Mouse (Mus musculus) c-Kit-positive CD71-negative TER-119-negative erythroid progenitor cells, embryonic 14.5 days (primary cell): ENCODE measurements around the gene Nme9.

ENCODE experiments used
- DNase-seq: peaks from one replicate; pipeline ENCODE4 v3.0.0-alpha.2; 2013; ENCODE audit warnings: low read depth

Gene Nme9

DNA sequence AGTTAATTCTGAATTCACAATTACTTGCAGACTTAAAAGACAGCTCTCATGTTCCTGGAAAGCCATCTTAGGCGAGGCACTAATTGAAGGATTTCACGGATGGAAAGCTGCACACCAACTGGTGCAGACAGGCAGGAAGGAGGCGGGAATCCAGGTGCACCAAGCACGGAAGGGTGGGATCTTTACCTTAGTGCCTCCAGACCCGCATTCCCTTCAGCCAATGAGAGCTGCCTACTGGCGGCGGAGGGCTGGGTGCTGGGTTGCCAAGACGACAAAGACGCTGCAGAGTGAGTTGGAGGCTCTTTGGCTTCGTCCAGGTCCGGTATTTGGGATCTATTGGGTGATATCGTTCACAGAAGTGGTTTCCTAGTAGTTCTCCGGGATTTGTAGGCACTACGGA, at the start of gene Nme9:
Nme9 (plus strand) TSS at position 315 of the 400 bp plus-strand sequence.
- no peak for DNase-seq

DNA sequence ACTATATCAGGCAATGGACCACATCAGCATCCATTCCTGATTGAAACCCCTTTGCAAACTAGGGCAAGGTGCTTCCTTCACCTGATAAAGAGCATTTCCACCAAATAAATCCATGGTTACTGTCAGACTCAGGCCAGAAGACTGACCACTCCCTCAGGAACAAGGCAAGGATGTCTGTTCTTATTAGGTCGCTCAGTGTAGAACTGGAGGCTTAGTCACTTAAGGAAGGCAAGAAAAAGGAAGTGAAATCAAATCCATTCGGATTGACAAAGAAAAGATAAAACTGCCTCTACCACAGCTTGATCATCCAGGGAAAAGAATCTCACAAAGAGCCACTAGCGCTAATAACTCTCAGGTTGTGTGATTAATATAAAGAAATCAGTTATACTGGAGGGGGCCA, 42.0 kb upstream of the Nme9 start:
- DNase-seq = no peak

DNA sequence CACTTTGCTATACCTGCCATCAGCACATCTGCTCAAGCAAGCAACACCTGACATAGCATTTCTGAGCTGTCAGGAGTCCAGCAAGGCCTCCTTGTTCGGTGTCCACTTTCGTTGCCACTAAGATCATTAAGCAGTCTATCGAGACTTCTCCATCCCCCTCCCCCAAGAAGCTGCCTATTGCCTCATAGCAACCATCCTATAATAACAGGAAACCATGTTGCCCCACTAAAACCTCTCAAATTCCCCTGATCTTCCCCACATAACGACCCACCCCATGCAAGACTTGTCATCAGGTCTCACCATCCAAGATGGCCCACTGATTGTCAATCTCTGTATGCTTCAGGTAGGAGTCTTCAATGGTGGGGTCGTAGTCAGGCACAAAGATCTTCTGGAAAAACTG, 40.2 kb upstream of the Nme9 start:
- DNase-seq = no peak

DNA sequence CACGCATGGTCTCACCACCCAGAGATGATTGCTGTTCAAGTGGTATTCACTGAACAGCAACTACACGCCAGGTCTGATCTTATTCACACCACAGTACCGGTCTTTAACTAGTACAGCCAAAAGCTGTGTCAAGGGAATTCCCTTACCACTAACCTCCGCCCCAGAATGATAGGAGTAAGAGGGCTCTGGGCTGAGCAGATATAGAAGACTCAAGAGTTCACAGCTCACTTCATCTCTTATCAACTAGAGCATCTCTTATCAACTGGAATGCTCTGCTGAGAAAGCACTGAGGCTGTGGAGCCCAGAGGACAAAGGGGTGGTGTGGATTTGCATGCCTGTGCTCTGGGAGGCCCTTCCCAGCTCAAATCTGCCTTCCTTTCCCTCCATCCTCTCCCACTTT, 39.5 kb upstream of the Nme9 start:
- DNase-seq = no peak

DNA sequence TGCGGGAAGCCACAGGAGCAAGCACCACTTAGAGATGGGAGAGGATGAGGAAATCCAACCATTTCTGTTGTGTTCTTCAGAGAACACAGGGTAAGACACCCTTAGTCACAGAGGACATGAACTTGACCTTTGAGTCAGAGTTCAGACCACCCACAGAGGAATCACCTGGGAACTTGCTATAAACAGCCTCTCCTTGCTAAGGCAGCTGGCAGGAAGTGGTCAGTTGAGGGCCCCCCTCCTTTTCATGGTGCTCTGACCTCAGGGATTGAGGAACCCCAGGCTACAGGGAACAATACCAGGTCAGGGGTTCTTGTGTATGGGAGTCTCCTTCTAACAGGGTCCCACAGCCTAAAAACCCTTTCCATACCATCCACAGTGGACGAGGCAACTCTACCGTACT, 34.5 kb upstream of the Nme9 start:
- DNase-seq = no peak

DNA sequence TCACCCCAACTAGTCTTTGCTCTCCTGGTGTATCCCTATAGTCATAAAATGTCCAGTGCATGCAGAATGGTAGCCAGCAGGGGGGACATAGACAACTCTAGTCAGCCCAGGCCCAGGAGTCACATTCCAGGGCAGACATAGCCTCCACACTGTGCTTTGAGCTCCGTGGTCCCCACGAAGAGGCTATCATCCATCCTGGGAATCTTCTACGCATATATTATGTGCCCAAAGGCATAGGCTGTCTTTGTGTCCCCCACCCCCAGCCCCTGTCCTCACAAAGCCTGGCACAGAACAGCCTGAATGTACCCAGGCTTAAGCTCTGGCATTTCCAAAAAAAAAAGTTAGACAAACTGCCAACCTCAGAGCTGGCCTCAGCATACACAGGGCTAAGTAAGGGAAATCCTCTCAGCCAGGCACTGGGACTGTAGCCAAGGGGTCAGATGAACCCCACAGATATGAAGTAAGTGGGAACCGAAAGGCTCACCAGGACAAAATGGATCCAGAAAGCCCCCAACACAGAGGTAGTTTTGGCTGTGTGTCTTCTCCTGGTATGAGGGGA, 33.9 kb upstream of the Nme9 start:
- DNase-seq = no peak

DNA sequence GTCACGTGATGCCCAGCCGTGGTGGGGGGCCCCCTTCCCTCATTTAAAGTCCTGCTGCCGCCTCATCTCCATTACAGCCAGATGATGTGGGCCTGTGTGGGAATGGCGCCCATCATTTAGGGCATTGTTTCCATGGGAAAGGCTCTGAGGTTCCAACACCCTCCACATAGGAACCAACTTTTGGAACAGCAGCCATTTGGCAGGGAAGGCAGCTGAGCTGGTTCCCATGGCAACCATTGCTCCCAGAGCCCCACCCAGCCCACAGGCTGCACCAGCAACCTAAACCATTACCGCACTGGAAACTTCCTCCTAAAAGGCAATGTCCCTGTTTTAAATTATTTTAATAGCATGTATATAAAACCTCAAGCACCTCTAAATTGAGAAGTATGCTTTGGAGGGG, 32.9 kb upstream of the Nme9 start:
- no peak for DNase-seq

DNA sequence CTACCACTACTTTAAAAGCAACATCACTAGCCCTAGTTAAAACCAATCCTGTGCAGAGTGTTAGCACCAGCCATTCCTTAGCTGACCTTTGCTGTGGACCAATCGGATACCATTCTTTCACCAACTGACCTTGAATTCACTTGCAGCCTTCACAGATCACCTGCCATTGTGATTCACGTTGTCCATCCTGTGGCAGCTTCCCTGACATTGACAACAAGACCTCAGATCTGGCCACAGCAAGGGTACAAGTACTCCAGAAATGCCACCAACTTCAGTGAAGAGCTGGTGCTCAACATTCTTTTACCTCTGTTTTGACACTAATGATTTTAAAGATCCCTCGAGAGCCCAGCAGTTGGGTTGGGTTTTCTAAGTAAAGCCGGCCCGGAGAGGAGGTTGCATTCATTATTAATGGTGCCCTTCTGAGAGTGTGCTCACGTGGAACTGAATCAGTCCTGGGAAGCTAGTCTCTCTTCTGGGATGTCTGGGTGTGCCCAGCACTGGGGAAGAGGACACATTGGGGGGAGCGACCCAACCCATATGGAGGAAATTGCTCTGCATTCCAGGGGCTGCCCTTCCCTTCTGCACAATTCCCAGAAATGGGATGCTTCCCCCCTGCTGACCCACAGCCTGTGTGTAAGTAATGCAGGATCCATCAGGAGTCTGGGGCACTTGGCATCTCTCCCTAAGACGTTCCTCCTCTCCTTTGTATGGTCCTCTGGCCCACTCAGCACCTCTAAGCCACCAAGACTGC, 31.1 kb upstream of the Nme9 start:
- no peak for DNase-seq

DNA sequence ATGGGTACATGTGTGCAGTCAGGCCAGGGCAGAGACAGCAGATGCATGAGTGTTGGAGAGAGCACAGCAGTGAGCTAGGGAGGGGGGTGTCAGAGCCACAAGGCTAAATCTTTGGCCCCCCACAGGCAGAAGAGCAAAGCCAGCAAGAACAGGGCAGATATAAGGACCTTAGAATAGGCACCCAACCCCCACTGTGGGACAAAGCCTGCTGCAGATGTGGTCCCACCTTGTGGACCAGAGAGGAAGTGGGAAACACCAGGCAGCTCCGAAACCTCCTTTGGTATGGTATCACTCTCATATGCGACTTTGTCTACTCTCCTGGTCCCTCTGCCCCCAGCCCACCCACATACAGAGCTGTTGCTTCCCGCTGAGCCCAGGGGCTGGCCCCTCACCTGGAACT, 29.4 kb upstream of the Nme9 start:
- no peak for DNase-seq

DNA sequence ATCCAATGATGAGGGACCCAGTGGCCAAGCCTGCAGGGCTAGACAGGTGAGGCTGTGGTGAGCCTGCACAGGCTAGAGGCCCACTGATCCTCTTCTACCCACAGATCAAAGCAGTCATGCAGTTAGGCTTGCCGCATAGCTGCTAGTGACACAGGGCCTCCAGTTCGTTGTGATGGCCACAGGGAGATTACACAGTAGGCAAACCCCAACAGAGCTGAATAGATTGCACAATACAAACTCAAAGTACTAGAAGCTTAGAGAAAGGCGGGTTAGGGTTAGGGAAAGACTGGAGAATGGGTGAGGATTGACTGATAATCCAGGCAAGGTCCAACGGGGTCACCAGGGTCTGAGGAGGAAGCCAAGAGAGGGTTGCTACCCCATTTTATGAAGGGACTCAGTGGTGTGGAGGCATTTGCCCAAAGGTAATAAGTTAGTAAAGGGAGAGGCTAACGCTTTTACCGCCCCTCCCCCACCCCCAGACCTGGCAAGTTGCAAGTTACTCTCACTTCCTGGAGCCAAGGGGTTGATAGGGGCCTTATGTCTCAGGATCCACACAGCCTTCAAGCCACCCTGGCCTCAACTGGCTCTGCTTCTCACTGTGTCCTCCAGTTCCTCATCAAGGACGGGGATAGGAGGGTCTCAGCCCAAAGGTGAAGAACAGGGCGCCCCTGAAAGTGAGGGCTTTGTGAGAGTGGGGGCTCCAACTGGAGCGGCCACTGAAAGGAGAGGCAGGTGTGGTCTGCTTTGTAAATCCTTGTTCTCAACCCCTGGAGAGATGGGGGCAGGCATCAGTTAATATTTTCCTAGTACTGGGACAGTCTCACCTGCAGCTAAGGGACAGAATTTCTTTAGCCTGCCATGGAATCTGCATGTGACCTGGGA, 27.3 kb upstream of the Nme9 start:
- DNase-seq = no peak

DNA sequence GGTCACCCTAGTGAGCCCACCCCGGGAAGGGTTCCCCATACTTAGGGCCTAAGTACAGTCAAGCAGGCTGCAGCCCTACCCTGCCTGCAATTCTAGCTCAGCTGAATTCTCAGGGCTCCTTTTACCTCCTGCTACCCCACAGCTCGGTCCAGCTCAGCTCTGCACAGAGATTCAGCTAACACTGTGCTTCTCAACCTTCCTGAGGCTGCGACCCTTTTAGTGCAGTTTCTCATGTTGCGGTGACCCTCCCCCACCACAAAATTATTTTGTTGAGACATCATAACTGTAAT, 26.8 kb upstream of the Nme9 start:
- DNase-seq = no peak

DNA sequence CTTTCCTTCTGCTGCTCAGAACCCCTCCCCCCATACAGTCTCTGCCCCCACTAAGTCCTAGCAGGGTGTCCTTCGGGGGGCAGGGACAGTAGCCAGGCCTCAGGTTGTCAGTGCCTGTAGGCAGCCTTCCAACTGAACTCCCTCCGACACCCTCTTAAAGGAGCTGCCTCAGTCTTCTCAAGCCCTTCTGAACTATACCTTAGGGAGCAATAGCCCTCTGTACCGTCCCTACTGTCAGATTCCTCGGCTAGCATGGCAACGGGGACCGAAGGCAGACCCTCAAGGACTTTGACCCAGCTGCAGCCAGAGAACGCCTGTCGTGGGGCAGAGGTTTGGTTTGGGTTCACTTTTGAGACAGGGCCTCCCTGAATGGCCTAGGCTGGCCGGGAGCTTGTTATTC, 26.0 kb upstream of the Nme9 start:
- DNase-seq = no peak

DNA sequence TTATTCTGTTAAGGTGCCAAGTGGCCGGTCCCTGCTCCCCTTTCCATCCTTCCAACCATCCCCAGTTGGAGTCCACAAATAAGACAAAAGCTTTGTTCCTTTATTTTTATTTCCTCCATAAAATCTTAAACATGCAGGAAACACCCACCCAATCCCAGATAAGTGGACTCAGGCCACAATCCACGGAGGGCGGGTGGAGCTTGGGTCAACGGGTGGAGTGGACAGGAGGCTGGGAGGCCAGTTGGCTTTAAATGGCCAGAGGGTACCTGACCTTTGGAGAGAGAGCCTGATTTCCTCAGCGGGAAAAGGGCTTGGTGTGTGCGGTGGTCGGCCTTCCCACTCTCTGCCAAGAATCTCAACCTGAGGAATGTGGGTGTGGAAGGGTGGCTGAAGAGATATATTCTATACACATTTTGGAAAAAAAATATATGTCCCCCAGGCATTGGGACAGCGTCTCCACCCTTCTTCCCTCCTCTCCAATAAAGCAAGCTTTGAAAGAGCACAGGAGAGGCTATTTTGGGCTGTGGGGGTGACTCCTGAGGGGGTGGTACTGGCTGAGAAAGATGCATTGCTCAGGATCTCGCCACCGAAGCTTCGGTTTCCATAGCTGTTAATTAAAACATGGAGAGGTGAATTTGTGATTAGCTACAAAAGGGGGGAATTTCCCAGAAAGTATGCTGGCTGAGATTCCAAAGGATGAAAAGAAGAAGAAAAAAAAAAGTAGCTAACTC, 22.5 kb upstream of the Nme9 start:
- DNase-seq = no peak

DNA sequence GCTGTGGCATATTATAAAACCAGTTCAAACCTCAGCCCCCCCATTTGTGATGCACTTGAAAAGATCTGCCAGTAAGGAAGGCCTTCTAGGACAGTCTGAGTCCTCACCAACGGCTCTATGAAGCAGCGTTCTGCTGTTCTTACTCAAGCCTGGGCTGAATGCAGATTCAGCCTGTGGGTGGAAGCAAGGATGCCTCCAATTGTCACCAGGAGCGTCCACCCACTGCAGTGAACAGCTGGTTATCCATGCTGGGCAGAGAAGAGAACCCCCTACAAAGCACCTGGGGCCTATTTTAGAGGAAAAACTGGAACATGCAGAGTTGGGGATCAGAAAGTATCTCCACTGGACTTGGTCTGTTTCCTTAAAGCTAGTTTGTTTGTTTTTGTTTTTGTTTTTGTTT, 21.4 kb upstream of the Nme9 start:
- DNase-seq = no peak

DNA sequence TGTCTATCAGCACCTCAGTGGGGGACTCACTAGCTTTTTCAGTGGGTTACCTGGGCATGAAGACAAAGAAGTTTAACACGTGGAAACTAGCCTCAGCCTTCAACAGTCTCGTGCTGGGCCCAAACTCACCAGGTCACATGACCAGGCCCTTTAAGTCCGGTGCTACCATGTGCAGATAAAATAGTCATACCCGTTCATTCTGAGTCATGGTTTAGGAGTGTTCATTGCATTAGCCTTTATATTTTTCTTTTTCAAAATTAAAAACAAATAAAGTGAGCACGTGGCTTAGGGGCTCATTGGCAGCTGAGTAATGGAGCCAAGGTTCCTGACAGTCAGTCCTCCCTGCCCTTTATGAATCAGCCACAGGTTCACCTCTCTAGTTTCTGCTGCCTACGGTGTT, 20.5 kb upstream of the Nme9 start:
- DNase-seq = no peak

DNA sequence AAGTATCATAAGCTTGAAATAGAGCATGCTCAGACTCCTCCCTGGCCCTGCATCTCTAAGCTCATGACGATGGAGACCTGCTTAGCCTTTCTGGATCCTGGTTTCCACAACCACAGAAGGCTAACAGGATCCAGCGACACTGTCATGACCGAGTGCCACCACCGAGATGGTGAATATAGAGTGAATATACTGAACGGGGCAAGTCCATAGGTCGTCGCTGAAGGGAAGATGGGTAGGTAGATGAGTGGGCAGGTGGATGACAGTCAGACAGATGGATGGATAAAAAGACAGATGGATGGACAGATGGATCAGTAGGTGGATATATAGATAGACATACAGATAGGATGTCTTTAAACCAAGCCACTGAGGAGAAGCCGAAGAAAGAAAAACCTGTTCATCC, 19.9 kb upstream of the Nme9 start:
- DNase-seq = no peak

DNA sequence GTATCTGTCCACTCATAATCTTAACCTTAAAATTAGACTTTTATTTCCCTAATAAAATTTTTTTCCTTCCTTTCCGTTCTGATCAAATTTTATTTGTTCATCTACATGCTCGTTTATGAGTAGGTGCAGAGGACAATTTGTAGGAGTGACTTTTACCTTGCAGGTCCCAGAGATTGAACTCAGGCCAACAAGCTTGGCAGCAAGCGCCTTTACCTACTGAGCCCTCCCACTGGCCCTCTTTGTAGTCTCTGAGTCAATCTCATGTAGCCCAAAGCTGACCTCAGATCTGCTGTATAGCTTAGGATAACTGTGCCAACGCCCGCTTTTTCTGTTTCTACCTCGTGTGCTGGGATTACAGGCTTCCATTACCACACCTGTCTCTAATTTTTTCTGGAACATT, 19.3 kb upstream of the Nme9 start:
- DNase-seq = no peak

DNA sequence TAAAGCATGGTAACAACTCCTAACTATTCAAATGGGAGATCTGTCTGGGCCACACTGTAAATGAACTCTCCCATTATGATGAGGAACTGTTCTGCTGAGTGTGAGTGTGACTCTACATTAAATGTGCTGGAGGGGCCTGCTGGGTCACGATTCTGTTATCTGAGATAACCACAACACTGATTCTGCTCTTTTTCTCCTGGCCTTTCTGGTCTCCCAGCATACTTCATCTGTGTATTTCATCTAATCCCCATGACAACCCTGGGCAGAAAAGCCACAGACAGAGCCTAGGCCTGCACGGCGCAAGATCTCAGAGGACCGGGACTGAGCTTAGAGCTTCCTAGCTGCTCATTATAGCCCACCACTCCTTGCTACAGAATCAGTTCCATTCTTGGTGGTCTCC, 18.8 kb upstream of the Nme9 start:
- no peak for DNase-seq

DNA sequence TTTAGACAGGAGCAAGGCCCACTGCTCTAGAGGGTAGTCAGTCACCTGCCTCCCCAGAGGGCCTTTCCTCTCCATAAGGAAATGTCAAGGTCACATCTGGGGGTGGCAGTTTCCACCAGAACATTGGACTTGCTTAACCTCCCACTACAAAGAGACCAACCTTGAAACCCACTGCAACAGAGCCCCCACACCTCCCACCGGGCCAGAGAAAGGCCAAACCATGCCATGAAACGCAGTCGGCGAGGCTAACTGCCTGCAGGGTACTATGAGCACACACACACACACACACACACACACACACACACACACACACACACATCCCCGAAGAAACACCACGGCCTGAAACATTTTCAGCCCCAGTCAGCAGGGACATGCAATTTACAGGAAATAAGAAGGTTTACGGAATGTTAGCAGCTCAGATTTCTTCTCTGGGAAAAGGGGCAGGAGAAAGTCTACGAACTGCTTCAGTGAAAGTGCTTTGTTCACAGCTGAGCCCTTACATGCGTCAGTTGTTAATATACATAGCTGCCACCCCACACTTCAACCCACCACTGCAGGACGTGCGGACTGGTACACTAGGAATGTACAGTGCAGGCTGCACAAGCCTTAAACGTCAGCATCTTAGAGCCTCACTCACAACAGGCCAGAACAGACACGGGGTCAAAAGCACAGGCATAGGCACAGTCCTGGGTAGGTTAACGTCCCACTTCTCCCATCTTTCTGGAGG, 16.2 kb upstream of the Nme9 start:
- DNase-seq = no peak

DNA sequence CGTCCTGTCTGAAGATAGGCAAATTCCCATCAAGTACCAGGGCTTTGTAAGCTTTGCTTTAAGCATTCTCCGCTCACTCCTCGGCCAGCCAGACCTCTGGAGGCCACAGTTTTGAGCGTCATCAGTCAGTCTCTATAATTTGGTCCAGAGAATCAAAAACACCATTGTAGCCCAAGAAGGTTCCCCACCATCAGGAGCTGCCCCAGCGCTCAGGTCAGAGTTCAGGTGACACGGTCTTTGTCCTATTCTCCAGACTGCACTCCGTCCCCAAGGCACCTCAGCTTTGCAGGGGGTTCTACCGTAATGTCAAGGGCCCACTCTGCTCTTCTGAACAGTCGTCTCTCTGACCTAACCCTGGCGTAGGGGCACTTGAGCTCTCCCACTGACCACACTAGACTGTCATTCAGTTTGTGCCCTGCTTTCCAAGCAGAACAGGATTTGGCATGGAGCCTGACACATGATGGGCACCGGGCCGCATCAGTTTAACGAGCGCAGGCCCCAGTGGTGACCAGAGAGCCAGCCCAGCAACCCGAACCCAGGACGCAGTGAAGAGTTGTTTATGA, 15.6 kb upstream of the Nme9 start:
- DNase-seq = no peak

DNA sequence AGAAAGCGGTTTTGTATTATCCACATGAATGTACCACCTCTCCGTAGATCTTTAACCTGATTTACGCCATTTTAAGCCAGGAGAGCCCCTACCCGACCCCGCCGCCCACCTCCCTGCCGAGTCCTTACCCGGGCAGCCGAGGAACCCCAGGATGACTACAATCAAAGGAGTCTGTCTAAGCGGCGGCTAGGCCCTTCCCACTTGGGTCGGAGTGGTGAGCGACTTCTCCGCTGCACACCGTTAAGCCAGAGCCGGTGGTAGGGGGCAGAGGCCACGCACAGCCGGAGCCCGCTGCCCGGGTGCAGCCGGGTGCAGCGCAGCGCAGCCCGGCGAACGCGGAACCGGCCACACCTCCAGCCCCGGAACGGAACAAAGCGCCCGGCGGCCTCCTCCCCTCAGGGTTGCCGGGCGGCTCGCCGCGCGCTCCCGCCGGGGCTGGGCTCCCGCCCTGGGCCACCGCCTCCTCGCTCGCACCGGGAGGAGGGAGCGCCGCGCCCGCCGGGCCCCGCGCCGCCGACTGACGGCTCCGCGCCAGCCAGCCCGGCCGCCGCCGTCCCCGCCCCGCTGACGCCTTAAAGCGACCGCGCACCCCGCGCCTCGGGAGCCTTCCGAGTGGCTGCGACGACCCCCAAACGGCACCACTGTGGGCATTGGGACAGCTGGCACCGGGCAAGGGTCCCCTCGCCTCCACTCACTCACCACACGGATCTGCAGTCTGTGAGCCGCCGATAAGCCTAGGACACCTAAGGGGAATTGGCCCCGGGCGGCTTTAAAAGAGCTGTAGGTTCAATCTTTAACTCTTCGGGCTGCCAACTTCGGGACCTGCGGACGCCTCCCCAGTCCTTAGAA, 14.9 kb upstream of the Nme9 start:
- peak; percentile 22 for DNase-seq
